8 mouse cellular contexts compared by ENCODE assay signal in genomic region chr7:24610879-24611494, GRCm38 (mm10). TPM values are rescaled to one million over a fixed set of nuclear protein-coding genes. Genes with fewer than 3 reads are reported as not detected.
DNase-seq lines count a peak whose midpoint lies in the region; ATAC-seq and TF ChIP-seq lines count a peak whose summit lies in the region.

No protein-coding gene starts in this region.

- under 1% methylated on average over 36 of the region's 36 CpGs for WGBS in forebrain, embryonic 11.5 days

- peak overlapping the region; percentile 25 for H3K4me3 ChIP-seq in C2C12 (ENCODE audit: insufficient read depth, poor library complexity, severe bottlenecking)
- H3K4me3 ChIP-seq in forebrain, embryonic 11.5 days (ENCODE audit: low read depth, low read length): peak overlapping the region; percentile 32
- peak overlapping the region; percentile 46 for H3K4me3 ChIP-seq in layer of hippocampus, adult 2 months

- intact Hi-C loops in heart, postnatal 25 days (cut with DNase I): no loop called here

- no peak overlapping the region for H3K27ac ChIP-seq in forebrain, embryonic 11.5 days (ENCODE audit: low read depth, low read length)
- H3K27ac ChIP-seq in layer of hippocampus, adult 2 months: no peak overlapping the region

- no peaks in the 10 kb centered on the region for H3K79me2 ChIP-seq in C2C12 (ENCODE audit: control insufficient read depth, insufficient read depth)

- H3K9me3 ChIP-seq in forebrain, embryonic 11.5 days (ENCODE audit: control insufficient read depth, low read length): no peaks in the 10 kb centered on the region

- H3K4me1 ChIP-seq in forebrain, embryonic 11.5 days (replicated peaks; ENCODE audit: control insufficient read depth, insufficient read depth, low read length): peaks cover 8% of the 10 kb centered on the region; the same call in 1 of the 2 replicates

- no peaks in the 10 kb centered on the region for H3K27me3 ChIP-seq in C2C12 (ENCODE audit: control insufficient read depth, insufficient read depth, insufficient read length)
- peaks cover 39% of the 10 kb centered on the region for H3K27me3 ChIP-seq in forebrain, embryonic 11.5 days (ENCODE audit: control insufficient read depth, insufficient read depth, low read length)

- H3K36me3 ChIP-seq in C2C12 (ENCODE audit: control insufficient read depth, insufficient read depth): no peaks in the 10 kb centered on the region
- no peaks in the 10 kb centered on the region for H3K36me3 ChIP-seq in forebrain, embryonic 11.5 days (ENCODE audit: control insufficient read depth, insufficient read depth, low read length)

- peak; percentile 95 for DNase-seq in adrenal gland, postnatal 14 days
- peak; percentile 84 for DNase-seq in forebrain, embryonic 11.5 days (ENCODE audit: low spot score)
- peak; percentile 69 for DNase-seq in heart, postnatal 25 days (ENCODE audit: low spot score)
- DNase-seq in layer of hippocampus, adult 2 months (ENCODE audit: low spot score in 2 of 2): peak in 1 of 2 experiments; percentile 46
- DNase-seq in retina, postnatal 1 day: peak; percentile 89
- DNase-seq in urinary bladder, postnatal 14 days (ENCODE audit: low spot score): peak; percentile 97

- H3K4me2 ChIP-seq in forebrain, embryonic 11.5 days (ENCODE audit: low read depth, low read length, severe bottlenecking): peak overlapping the region; percentile 52

- no peak for TF ChIP-seq CTCF in C2C12 (IDR thresholded peaks at IDR 0.05; ENCODE audit: control insufficient read depth, insufficient read depth, insufficient read length)
- TF ChIP-seq CTCF in layer of hippocampus, adult 2 months (conservative IDR thresholded peaks at IDR 0.05): no peak

- peak overlapping the region; percentile 68 for H3ac ChIP-seq in C2C12 (ENCODE audit: control insufficient read depth, insufficient read length, low read depth)

- peak; percentile 53 for ATAC-seq in forebrain, embryonic 11.5 days (replicated peaks; ENCODE audit: low FRiP score)
- ATAC-seq in megakaryocyte, adult 5-6 weeks (ENCODE audit: poor library complexity, severe bottlenecking): peak; percentile 85

- H3K79me3 ChIP-seq in C2C12 (ENCODE audit: low read depth): no peaks in the 10 kb centered on the region

- peak overlapping the region; percentile 16; the same call in 1 of the 2 replicates for H3K9ac ChIP-seq in forebrain, embryonic 11.5 days (ENCODE audit: low read length)

TF ChIP-seq in C2C12, 6 proteins besides CTCF, POLR2A, EP300 and RAD21:
- TF ChIP-seq FOSL1 (IDR thresholded peaks at IDR 0.05; ENCODE audit: insufficient read depth, low read length, poor library complexity, severe bottlenecking) (no peak), USF1 (IDR thresholded peaks at IDR 0.05; ENCODE audit: low read depth) (no peak), CEBPB (IDR thresholded peaks at IDR 0.05; ENCODE audit: low read depth) (no peak), MYOD1 (IDR thresholded peaks at IDR 0.05; ENCODE audit: control insufficient read depth, insufficient read length, low read depth) (no peak), MYOG (IDR thresholded peaks at IDR 0.05; ENCODE audit: control insufficient read depth, extremely low read depth, insufficient read length) (no peak), MAX (IDR thresholded peaks at IDR 0.05) (no peak)

RNA-seq across cellular contexts. Expression of gene Phldb3, which starts 0.4 kb away (rescaled TPM):
- polyA plus RNA-seq in C2C12 (2012; fragmentation: generic; extraction: Trizol): 4.1 TPM
- total RNA-seq in adrenal gland, postnatal 14 days (2021): 3.2 and 4.3 TPM in 2 replicates
- not detected in 2 replicates for polyA plus RNA-seq in forebrain, embryonic 11.5 days (2014; fragmentation: Nextera tagmentation; extraction: Ambion mirVana)
- under 1 TPM; 0.50 to 0.57 TPM for total RNA-seq in heart, postnatal 25 days (2021)
- under 1 TPM in 1 of 2 experiments, not detected in 1; 0.22 TPM for total RNA-seq in layer of hippocampus, adult 2 months (2021)
- 1.0 and 1.2 TPM in 2 replicates for total RNA-seq in megakaryocyte, adult 5-6 weeks (2015)
- total RNA-seq in megakaryocyte, adult 5-6 weeks (2017): 3.7 and 4.0 TPM in 2 replicates

RNA-seq across cellular contexts. Expression of gene Zfp575, which starts 23.5 kb away (rescaled TPM):
- polyA plus RNA-seq in C2C12 (2012; fragmentation: generic; extraction: Trizol): 0.35 TPM
- 0.48 and 0.94 TPM in 2 replicates for total RNA-seq in adrenal gland, postnatal 14 days (2021)
- 2.2 and 2.5 TPM in 2 replicates for polyA plus RNA-seq in forebrain, embryonic 11.5 days (2014; fragmentation: Nextera tagmentation; extraction: Ambion mirVana)
- total RNA-seq in heart, postnatal 25 days (2021): under 1 TPM; 0.08 to 0.17 TPM
- 1 to 10 TPM; 5.2 to 6.7 TPM for total RNA-seq in layer of hippocampus, adult 2 months (2021)
- 0.16 and 0.27 TPM in 2 replicates for total RNA-seq in megakaryocyte, adult 5-6 weeks (2015)
- 0.08 and 0.22 TPM in 2 replicates for total RNA-seq in megakaryocyte, adult 5-6 weeks (2017)

RNA-seq across cellular contexts. Expression of gene Ethe1, which starts 23.6 kb away (rescaled TPM):
- 48.0 TPM for polyA plus RNA-seq in C2C12 (2012; fragmentation: generic; extraction: Trizol)
- 21.3 and 24.9 TPM in 2 replicates for total RNA-seq in adrenal gland, postnatal 14 days (2021)
- 17.9 and 21.4 TPM in 2 replicates for polyA plus RNA-seq in forebrain, embryonic 11.5 days (2014; fragmentation: Nextera tagmentation; extraction: Ambion mirVana)
- total RNA-seq in heart, postnatal 25 days (2021): 10 to 100 TPM; 44.6 to 49.1 TPM
- 10 to 100 TPM; 10.1 to 11.0 TPM for total RNA-seq in layer of hippocampus, adult 2 months (2021)
- total RNA-seq in megakaryocyte, adult 5-6 weeks (2015): 148 and 171 TPM in 2 replicates
- total RNA-seq in megakaryocyte, adult 5-6 weeks (2017): 59.2 and 67.7 TPM in 2 replicates

RNA-seq across cellular contexts. Expression of gene Lypd3, which starts 25.4 kb away (rescaled TPM):
- not detected for polyA plus RNA-seq in C2C12 (2012; fragmentation: generic; extraction: Trizol)
- total RNA-seq in adrenal gland, postnatal 14 days (2021): 0.38 and 0.59 TPM in 2 replicates
- polyA plus RNA-seq in forebrain, embryonic 11.5 days (2014; fragmentation: Nextera tagmentation; extraction: Ambion mirVana): 0.69 and 0.73 TPM in 2 replicates
- total RNA-seq in heart, postnatal 25 days (2021): not detected
- under 1 TPM; 0.51 to 0.56 TPM for total RNA-seq in layer of hippocampus, adult 2 months (2021)
- total RNA-seq in megakaryocyte, adult 5-6 weeks (2015): not detected in 2 replicates
- total RNA-seq in megakaryocyte, adult 5-6 weeks (2017): not detected in 2 replicates
